Mouse (Mus musculus) liver, embryonic 13.5 days (tissue): Measurements from ENCODE around the gene 2410015M20Rik. TPM values are rescaled to one million over a fixed set of nuclear protein-coding genes. Genes with fewer than 3 reads are reported as not detected.
"Not testable (repeated sequence)": the region's sequence is repeated elsewhere in the genome, so short reads cannot be mapped to it uniquely, and the experiment has no call there.

ENCODE experiments used
- ATAC-seq: fragments of 200-750 bp; cut with Nextera tagmentation; 2 replicates; pipeline ENCODE4 v1.8.0; 2017; ENCODE audit warnings: low read depth, mild to moderate bottlenecking, moderate number of reproducible peaks, moderate library complexity
- DNase-seq: peaks from one replicate; pipeline ENCODE4 v3.0.0; 2022
- H3K27ac ChIP-seq: fragments of 300-500 bp; sonication (generic); 2 replicates; pipeline ENCODE4 v1.5.1; 2015; ENCODE audit warnings: moderate library complexity, mild to moderate bottlenecking, inconsistent platforms
- H3K27me3 ChIP-seq: fragments of 300-500 bp; sonication (generic); 2 replicates; pipeline ENCODE4 v1.6.1; 2015; ENCODE audit warnings: mild to moderate bottlenecking, inconsistent platforms
- H3K36me3 ChIP-seq: fragments of 300-500 bp; sonication (generic); 2 replicates; pipeline ENCODE4 v1.6.1; 2015; ENCODE audit warnings: mild to moderate bottlenecking, inconsistent platforms
- H3K4me1 ChIP-seq: fragments of 300-500 bp; sonication (generic); replicated peaks from 2 replicates; pipeline ENCODE4 v1.6.1; 2015; ENCODE audit warnings: inconsistent platforms
- H3K4me2 ChIP-seq: fragments of 300-500 bp; sonication (generic); 2 replicates; pipeline ENCODE4 v1.6.1; 2015; ENCODE audit warnings: inconsistent platforms, mild to moderate bottlenecking, moderate library complexity
- H3K4me3 ChIP-seq: fragments of 300-500 bp; sonication (generic); replicated peaks from 2 replicates; pipeline ENCODE4 v1.5.1; 2015; ENCODE audit warnings: mild to moderate bottlenecking, inconsistent platforms
- H3K9ac ChIP-seq: fragments of 300-500 bp; sonication (generic); 2 replicates; pipeline ENCODE4 v1.6.1; 2015; ENCODE audit warnings: mild to moderate bottlenecking, inconsistent platforms
- H3K9me3 ChIP-seq: fragments of 300-500 bp; sonication (generic); replicated peaks from 2 replicates; pipeline ENCODE4 v1.6.1; 2016; ENCODE audit warnings: inconsistent platforms
- WGBS: fragments of 180-500 bp; shearing (Covaris S2); methylation state at CpG from one replicate; pipeline ENCODE4 v1.1.7; 2015; ENCODE audit not compliant: insufficient replicate concordance; 5-methylcytosine and 5-hydroxymethylcytosine counted together
- polyA plus RNA-seq: library from polyadenylated mRNA; unstranded; fragments of >200 nt; fragmentation: Nextera tagmentation; extraction: Ambion mirVana; gene quantifications from 2 replicates; pipeline ENCODE4 v1.2.1, GENCODE M21; 2015

The 2410015M20Rik gene
- polyA plus RNA-seq, 1 experiment from 2014 or later, result 167 TPM

DNA sequence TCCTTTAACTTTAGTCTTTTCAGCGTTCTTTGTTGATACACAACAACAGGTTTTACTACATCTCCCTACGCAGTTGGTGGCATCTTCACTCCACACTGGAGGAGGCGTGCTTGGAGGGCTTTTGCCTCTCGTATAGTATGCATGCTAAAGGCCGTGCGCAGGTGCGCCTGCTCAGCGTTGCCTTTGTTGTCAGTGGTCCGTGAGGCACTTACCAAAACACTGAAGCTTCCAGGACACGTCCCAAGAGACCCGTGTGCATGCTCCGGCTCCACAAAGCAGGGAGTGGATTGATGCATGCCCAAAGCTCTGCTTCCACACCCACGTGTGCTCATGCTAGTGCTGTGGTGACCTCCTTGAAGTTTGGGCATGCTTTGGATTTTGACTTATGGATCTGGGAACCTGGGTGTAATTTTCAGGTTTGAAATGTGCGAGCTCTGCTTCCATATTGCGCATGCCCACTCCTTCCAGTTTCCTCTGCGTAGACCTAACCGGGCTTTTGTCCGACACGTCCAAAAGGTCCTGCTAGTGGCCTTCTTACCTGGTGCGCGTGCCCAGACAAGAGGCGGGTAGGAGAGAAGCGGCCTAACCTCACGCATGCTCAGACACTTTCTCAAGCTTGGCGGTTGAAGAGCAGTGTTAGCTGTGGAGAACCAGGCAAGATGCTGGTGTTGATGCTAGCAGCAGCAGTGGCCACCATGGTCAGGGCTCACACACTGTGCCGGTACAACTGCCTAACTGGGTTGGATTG is 18.1 kb upstream of the 2410015M20Rik start, which contains the start of gene Catsperd:
Gene Catsperd, plus strand, starts transcription at position 614 of the 748 bp plus-strand sequence.
- H3K36me3 ChIP-seq, result peaks cover 23% of the 10 kb centered on the region
- H3K9me3 ChIP-seq, result no peaks in the 10 kb centered on the region
- H3K27me3 ChIP-seq, result peaks cover 6% of the 10 kb centered on the region; the same call in 1 of the 2 replicates
- H3K27ac ChIP-seq, result peak within 1 kb of the TSS; percentile 58
- peak within 1 kb of the TSS; percentile 94 for H3K4me2 ChIP-seq
- peak within 1 kb of the TSS; percentile 58 for H3K9ac ChIP-seq
- WGBS, result 12% methylated on average over 26 of the region's 26 CpGs
- H3K4me3 ChIP-seq, result peak within 1 kb of the TSS; percentile 97
- DNase-seq (no peak), ATAC-seq (peak; percentile 13; the same call in 1 of the 2 replicates)
- H3K4me1 ChIP-seq, result peaks cover 33% of the 10 kb centered on the region

DNA sequence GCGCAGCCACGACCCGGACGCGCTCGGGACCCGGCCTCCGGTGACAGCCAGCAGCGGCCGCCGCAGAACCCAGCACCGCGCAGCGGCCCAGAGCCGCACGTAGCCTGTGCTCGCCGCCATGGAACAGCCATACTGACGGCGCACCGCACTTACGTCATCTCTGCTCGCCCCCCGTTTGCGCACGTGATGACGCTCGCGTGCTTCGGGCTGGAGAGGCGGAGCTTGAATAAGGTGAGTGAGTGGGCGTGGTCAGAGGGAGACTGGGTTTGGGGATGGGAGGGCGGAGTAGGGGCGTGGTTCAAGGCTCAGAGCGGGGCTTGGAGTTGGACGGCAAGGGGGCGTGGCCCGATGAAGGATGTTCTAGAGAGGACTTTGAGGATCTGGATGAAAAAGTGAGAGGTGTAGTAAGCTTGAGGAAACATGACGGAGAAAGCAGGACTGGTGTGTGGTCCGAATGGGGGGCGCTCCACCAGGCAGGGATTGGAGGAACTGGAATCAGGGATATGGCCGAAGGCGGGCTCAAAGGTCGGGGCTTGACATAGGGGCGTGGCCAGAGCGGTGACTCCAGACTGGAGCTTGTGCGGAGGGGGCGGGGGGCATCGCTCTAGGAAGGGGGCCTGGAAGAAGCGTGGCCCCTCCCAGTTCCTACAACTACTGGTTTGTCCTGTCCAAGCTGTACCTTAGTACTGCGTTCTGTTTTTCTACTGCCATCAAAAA is 17.3 kb upstream of the 2410015M20Rik start, which contains the start of gene Lonp1:
Gene Lonp1, minus strand, starts transcription at position 134 of the 717 bp plus-strand sequence.
- under 1% methylated on average over 51 of the region's 51 CpGs for WGBS
- Histone ChIP-seq H3K27ac (peak within 1 kb of the TSS; percentile 65), H3K27me3 (peaks cover 6% of the 10 kb centered on the region; the same call in 1 of the 2 replicates), H3K4me3 (peak within 1 kb of the TSS; percentile 97), H3K4me2 (peak within 1 kb of the TSS; percentile 94), H3K9me3 (no peaks in the 10 kb centered on the region), H3K9ac (peak within 1 kb of the TSS; percentile 91), H3K36me3 (peaks cover 31% of the 10 kb centered on the region), H3K4me1 (peaks cover 33% of the 10 kb centered on the region)
- peak; percentile 90 for DNase-seq
- ATAC-seq, result peak; percentile 86

- Histone ChIP-seq H3K27me3 (peaks cover 6% of the 10 kb centered on the region; the same call in 1 of the 2 replicates), H3K9me3 (no peaks in the 10 kb centered on the region), H3K9ac (peak overlapping the region; percentile 91), H3K4me2 (peak overlapping the region; percentile 94), H3K4me1 (peaks cover 33% of the 10 kb centered on the region), H3K36me3 (peaks cover 38% of the 10 kb centered on the region), H3K4me3 (peak overlapping the region; percentile 97), H3K27ac (peak overlapping the region; percentile 65)
- WGBS, result 0% methylated on average over 32 of the region's 32 CpGs
- DNase-seq (no peak), ATAC-seq (no peak; the same call in 1 of the 2 replicates)
Observed at GRCm38 (mm10) chr17:56626260-56626659, 16.7 kb upstream of the 2410015M20Rik start.

DNA sequence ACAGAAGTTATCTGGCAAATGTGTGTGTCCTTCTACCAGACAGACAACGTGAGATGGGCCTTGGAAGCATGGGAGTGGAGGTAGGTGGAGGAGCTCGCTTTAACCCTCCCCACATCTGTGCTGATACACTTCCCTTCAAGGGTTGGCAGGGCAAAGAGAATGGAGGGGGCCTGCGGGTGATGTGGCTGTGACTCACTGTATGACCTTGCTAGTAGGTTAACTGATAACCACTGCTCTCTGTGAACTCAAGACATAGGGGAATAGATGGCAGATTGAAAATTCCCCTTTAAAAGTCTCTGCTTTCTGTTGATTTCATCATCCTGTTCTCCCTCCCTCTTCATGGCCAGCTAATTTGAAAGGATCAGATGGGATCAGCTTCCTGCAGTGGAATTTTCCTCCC is 15.9 kb upstream of the 2410015M20Rik start:
- H3K27me3 ChIP-seq, result peaks cover 2% of the 10 kb centered on the region; the same call in 1 of the 2 replicates
- ATAC-seq, result no peak
- H3K36me3 ChIP-seq, result peaks cover 45% of the 10 kb centered on the region
- H3K4me3 ChIP-seq, result peak overlapping the region; percentile 97
- peak overlapping the region; percentile 94 for H3K4me2 ChIP-seq
- peak overlapping the region; percentile 65; the same call in 1 of the 2 replicates for H3K27ac ChIP-seq
- no peaks in the 10 kb centered on the region for H3K9me3 ChIP-seq
- DNase-seq, result no peak
- 45% methylated on average over 3 of the region's 3 CpGs for WGBS
- H3K4me1 ChIP-seq, result peaks cover 33% of the 10 kb centered on the region
- peak overlapping the region; percentile 91 for H3K9ac ChIP-seq

DNA sequence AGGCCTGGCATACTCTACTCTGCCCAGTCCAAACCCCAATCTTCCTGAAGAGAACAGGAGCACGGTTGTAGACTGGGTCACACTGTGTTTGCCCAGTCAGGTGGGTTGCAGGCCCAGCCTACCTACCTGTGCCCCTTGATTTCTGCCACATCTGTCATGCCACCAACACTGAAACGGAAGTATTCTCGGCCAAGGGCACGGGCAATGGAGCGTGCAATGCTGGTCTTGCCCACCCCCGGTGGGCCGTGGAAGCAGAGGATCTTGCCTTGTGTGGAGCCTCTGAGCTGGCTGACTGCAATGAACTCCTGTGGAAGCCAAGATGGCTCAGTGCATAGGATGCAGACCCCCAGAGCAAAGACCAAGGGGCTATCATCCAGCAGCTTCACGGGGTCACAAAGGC is 8.1 kb upstream of the 2410015M20Rik start:
- no peak overlapping the region for H3K4me2 ChIP-seq
- WGBS, result 86% methylated on average over 8 of the region's 8 CpGs
- no peaks in the 10 kb centered on the region for H3K27me3 ChIP-seq
- no peak overlapping the region for H3K27ac ChIP-seq
- H3K9ac ChIP-seq, result no peak overlapping the region
- ATAC-seq (no peak), DNase-seq (no peak)
- no peaks in the 10 kb centered on the region for H3K9me3 ChIP-seq
- no peak overlapping the region for H3K4me3 ChIP-seq
- peaks cover 87% of the 10 kb centered on the region for H3K36me3 ChIP-seq
- H3K4me1 ChIP-seq, result peaks cover 37% of the 10 kb centered on the region

DNA sequence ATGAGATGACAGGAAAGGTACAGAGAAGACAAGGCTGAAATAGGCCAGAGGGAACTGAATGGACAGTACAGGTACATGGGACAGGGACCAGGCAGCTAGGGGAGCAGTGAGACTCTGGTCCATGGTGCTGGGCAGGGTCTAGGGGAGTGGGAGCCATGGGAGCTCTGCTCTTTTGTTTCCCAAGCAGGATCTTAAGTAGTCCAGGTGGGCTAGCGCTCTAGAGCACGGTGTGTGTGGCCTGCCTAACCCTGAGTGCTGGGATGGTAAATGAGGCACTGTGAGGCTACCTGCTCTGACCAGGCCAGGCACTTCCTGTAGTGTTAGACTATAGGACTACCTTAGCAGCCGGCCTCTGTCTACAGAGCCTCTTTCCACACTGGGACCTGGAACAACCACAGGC is 7.2 kb upstream of the 2410015M20Rik start:
- Histone ChIP-seq H3K4me1 (peaks cover 46% of the 10 kb centered on the region), H3K36me3 (peaks cover 78% of the 10 kb centered on the region), H3K27me3 (no peaks in the 10 kb centered on the region), H3K27ac (no peak overlapping the region; the same call in 1 of the 2 replicates), H3K9ac (no peak overlapping the region), H3K4me3 (no peak overlapping the region), H3K9me3 (no peaks in the 10 kb centered on the region), H3K4me2 (no peak overlapping the region)
- DNase-seq, result no peak
- 74% methylated on average over 3 of the region's 3 CpGs for WGBS
- ATAC-seq, result no peak

DNA sequence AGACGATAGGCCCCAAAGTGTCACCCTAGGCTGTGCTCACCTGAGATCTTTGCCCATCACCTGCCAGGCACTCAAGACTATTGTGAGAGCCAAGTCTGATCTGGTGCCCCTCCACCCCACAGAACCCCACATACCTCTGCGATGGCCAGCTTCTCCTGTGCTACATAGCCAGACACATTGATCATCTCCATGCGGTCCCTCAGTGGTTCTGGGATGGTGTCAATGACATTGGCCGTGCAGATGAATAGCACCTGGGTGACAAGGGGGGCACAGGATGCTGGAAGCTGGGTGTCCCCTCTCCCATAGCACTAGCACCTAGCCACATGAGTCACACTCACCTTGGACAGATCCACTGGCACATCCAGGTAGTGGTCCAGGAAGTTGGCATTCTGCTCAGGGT is 6.2 kb upstream of the 2410015M20Rik start:
- Histone ChIP-seq H3K27ac (no peak overlapping the region), H3K27me3 (no peaks in the 10 kb centered on the region), H3K4me3 (peak overlapping the region; percentile 77), H3K4me2 (no peak overlapping the region), H3K36me3 (peaks cover 69% of the 10 kb centered on the region), H3K9me3 (no peaks in the 10 kb centered on the region), H3K4me1 (peaks cover 55% of the 10 kb centered on the region), H3K9ac (0 out of 2 replicates have a peak overlapping the region, but pooled peaks have one; percentile 89)
- DNase-seq (no peak), ATAC-seq (no peak)
- WGBS, result 79% methylated on average over 4 of the region's 4 CpGs

- H3K4me3 ChIP-seq, result peak overlapping the region; percentile 77
- no peak for ATAC-seq
- peak overlapping the region; percentile 89 for H3K9ac ChIP-seq
- H3K36me3 ChIP-seq, result peaks cover 64% of the 10 kb centered on the region
- DNase-seq, result no peak
- no peaks in the 10 kb centered on the region for H3K27me3 ChIP-seq
- no peak overlapping the region for H3K27ac ChIP-seq
- 69% methylated on average over 11 of the region's 11 CpGs for WGBS
- H3K9me3 ChIP-seq, result no peaks in the 10 kb centered on the region
- H3K4me1 ChIP-seq, result peaks cover 60% of the 10 kb centered on the region
- peak overlapping the region; percentile 93 for H3K4me2 ChIP-seq
Observed at GRCm38 (mm10) chr17:56615136-56615784, 5.7 kb upstream of the 2410015M20Rik start.

GRCm38 (mm10) chr17:56614391-56615135 is 5.0 kb upstream of the 2410015M20Rik start:
- peak overlapping the region; percentile 76 for H3K27ac ChIP-seq
- H3K27me3 ChIP-seq, result no peaks in the 10 kb centered on the region
- DNase-seq (no peak), ATAC-seq (no peak)
- peaks cover 62% of the 10 kb centered on the region for H3K4me1 ChIP-seq
- H3K4me2 ChIP-seq, result peak overlapping the region; percentile 93
- peak overlapping the region; percentile 89 for H3K9ac ChIP-seq
- WGBS, result 16% methylated on average over 14 of the region's 14 CpGs
- H3K4me3 ChIP-seq, result peak overlapping the region; percentile 77
- no peaks in the 10 kb centered on the region for H3K9me3 ChIP-seq
- H3K36me3 ChIP-seq, result peaks cover 57% of the 10 kb centered on the region

- Histone ChIP-seq H3K4me2 (peak overlapping the region; percentile 93), H3K4me3 (peak overlapping the region; percentile 77), H3K27ac (peak overlapping the region; percentile 76), H3K4me1 (peaks cover 65% of the 10 kb centered on the region), H3K9ac (peak overlapping the region; percentile 89), H3K36me3 (peaks cover 50% of the 10 kb centered on the region)
- H3K9me3 ChIP-seq, ATAC-seq, H3K27me3 ChIP-seq: not testable (repeated sequence)
- peak; percentile 35 for DNase-seq
- under 1% methylated on average over 25 of the region's 26 CpGs for WGBS
Observed at GRCm38 (mm10) chr17:56613893-56614292, 4.3 kb upstream of the 2410015M20Rik start.
